Mouse (Mus musculus) layer of hippocampus, adult 2 months (tissue): Measurements from ENCODE around the gene 9430038I01Rik. TPM values are rescaled to one million over a fixed set of nuclear protein-coding genes. Genes with fewer than 3 reads are reported as not detected.
"Not testable (repeated sequence)": the region's sequence is repeated elsewhere in the genome, so short reads cannot be mapped to it uniquely, and the experiment has no call there.

ENCODE experiments used
- DNase-seq, 2 experiments: peaks; one replicate each; pipeline ENCODE4 v3.0.0; 2022; ENCODE audit warnings: low spot score in 2 of 2
- H3K27ac ChIP-seq: fragments of 200-600 bp; 2 replicates; pipeline ENCODE4 v1.8.1; 2022
- H3K4me3 ChIP-seq: fragments of 200-600 bp; 2 replicates; pipeline ENCODE4 v1.8.1; 2022; ENCODE audit warnings: mild to moderate bottlenecking
- CTCF ChIP-seq: fragments of 200-600 bp; conservative IDR thresholded peaks from 2 replicates; pipeline ENCODE4 v1.8.1; 2022; ENCODE audit warnings: antibody characterized with exemption, mild to moderate bottlenecking, moderate library complexity
- long read RNA-seq, 2 experiments: library from polyadenylated mRNA; stranded (forward); transcript quantifications; one replicate each; pipeline ENCODE4 v2.0.0; 2021; ENCODE audit warnings: borderline mapping rate in 2 of 2
- total RNA-seq, 2 experiments: library from RNA; stranded (reverse); gene quantifications; 2 replicates each; pipeline ENCODE4 v1.2.3; 2021

Gene 9430038I01Rik
- 1 to 10 TPM; 3.6 to 5.5 TPM for total RNA-seq
- long read RNA-seq, experiment 1, partial matches to known transcripts, result 0 of 4 reads
- long read RNA-seq, experiment 1, other reads (novel, unspliced or antisense), result 3 of 4 reads
- long read RNA-seq, experiment 2, partial matches to known transcripts, result 0 of 5 reads
- long read RNA-seq, experiment 2, other reads (novel, unspliced or antisense), result 3 of 5 reads

DNA sequence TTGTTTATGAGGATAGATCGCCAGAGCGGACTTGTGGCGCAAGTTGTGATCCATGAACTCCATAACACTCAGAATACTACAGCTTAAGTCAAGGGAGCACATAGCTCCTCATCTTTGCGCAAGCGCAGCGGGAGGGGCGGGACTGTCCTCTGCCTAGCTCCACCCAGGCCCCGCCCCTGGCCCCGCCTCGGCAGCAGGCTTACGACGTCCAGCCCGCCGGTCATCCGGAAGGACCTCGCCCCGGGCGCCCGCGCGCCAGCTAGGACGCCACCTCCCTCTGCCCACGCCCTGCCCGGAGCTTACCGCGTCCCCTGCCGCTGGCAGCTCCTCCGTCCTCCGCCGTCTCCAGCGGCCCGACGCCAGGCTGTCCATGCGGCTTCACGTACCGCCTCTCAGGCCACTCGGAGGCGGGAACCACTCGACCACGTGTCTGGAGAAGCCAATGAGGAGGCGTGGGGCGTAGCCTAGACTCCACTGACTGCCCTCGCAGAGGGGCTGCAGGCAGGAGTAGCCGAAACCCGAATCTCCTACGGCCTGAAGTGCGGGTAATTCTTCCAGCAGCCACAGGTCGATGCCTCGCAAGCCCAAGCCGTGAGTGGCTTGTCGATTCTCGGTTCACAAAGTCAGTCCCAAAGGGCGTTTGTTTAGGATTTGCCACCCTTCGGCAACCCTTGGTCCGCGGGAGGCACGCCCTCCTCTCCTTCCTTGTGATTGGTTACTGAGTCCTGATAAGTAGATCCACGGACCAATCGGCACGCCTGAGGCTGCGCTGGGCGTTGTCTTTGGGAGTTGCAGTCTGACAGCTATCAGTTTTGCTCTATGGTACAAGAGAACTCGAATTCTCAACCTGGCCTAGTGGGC is at the start of gene 9430038I01Rik:
TSS of gene 9430038I01Rik (minus strand) at position 426 of the 861 bp plus-strand sequence.
- TF ChIP-seq CTCF, result no peak
- H3K4me3 ChIP-seq, result peak within 1 kb of the TSS; percentile 90
- peak within 1 kb of the TSS; percentile 98 for H3K27ac ChIP-seq
- DNase-seq, result peak; percentile 94

DNA sequence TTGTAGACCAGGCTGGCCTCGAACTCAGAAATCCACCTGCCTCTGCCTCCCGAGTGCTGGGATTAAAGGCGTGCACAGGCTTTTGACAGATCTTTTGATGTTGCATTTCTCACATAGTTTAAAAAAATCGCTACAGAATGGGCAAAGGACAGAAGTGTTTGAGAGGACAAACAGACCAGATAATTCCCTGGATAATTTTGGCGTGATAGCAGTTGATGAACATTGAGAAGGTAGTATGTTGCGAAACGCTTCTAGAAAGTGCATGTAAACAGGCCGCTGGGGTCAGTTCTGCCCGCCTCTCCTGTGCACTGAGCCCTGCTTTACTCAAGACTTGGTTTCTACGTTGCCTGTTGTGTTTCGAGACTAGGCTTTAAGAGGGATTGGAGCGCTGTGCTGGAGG is 34.8 kb upstream of the 9430038I01Rik start:
- no peak overlapping the region for H3K27ac ChIP-seq
- no peak for DNase-seq
- TF ChIP-seq CTCF, result no peak

DNA sequence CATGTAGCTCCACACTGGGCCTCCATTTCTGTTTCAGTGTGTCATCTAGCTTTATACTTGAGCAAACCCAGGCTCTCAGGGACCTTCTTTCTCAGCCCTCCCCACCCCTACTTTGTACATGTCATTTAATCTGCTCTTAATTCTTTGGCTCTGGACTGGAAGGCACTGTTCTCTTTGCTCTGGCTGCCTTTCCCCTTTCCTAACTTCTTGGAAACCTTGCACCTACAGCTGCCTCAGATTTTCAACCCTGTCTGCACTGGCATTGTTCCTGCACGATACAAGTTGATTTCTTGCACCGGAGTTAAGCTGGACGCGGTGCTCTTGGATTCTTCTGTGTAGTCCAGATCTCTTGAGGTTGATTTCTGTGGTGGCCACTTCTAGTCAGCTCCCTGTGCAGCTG is 32.4 kb upstream of the 9430038I01Rik start:
- DNase-seq, result no peak
- H3K4me3 ChIP-seq, result no peak overlapping the region
- TF ChIP-seq CTCF, result no peak
- no peak overlapping the region for H3K27ac ChIP-seq

More for the DNA sequence above, 34.8 kb upstream of the 9430038I01Rik start:
- H3K4me3 ChIP-seq, result no peak overlapping the region

DNA sequence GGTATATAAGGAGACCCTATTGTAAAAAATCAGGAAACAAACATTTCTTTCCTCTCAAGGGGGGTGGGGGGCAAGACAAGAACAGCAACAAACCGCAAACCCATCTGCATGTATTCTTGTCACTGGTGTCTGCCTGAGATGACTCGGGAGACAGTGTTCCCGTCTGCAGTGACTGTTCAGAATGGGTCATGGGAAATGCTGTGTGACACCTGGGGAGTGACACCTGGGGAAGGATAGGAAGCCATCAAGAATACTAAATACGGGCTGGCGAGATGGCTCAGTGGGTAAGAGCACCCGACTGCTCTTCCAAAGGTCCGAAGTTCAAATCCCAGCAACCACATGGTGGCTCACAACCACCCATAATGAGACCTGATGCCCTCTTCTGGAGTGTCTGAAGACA is 28.4 kb upstream of the 9430038I01Rik start:
- H3K27ac ChIP-seq, DNase-seq: not testable (repeated sequence)
- peak overlapping the region; percentile 82 for H3K4me3 ChIP-seq

DNA sequence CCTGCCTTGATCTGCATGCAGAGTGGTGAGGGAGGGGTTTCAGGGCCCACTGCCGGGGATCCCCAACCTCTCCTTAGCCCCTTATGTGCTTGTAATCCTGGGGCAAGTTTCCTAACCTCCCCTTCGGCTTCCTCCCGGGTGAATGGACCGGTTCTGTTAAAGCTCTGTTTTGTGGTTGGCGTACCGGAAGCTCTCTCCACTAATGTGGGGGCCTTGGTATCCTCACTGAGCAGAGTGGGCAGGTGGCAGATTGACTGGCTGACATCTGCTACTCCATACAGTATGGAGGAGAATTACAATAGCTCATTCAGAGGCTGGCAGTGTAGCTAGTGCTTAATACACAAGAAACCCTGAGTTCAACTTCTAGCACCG is 27.6 kb upstream of the 9430038I01Rik start:
- Histone ChIP-seq H3K27ac (peak overlapping the region; percentile 93), H3K4me3 (peak overlapping the region; percentile 82)
- TF ChIP-seq CTCF, result no peak
- DNase-seq, result peak; percentile 74 to 81

DNA sequence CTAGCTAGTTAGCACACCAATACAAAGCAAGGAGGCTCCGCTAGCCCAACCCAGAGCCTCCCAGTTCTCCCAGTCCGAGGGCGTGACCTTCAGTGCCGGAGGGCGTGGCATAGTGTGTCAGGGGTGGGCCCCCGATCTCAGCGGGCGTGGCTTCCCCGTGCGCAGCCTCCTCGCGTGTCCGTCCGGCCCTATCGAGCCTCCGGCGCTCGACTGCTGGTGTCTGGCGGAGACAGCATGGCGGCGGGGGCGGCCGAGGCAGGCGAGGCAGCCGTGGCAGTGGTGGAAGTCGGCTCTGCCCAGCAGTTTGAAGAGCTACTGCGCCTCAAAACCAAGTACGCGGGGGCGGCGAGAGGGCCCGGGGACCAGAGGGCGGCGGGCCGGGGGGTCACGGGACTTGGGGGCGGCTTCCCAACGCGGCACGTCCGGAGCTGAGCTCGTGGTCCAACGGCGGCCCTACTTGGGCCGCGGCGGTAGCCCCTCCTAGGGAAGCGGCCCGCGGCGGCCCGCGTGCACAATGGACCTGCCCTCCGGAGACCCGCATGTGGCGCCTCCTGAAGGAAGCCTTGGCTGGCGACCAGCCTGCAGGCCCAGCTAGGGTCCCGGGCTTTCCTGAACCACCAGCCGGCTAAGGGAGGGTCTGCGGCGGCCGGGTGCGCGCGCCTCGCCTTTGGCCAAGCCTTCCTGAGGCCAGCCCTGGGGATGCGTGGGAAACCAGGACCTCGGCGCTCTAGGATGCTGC is 27.0 kb upstream of the 9430038I01Rik start, which contains the start of gene Glrx3:
TSS of gene Glrx3 (plus strand) at position 175 of the 739 bp plus-strand sequence.
- Histone ChIP-seq H3K4me3 (peak within 1 kb of the TSS; percentile 82), H3K27ac (peak within 1 kb of the TSS; percentile 93)
- no peak for TF ChIP-seq CTCF
- DNase-seq, result peak; percentile 95 to 96

DNA sequence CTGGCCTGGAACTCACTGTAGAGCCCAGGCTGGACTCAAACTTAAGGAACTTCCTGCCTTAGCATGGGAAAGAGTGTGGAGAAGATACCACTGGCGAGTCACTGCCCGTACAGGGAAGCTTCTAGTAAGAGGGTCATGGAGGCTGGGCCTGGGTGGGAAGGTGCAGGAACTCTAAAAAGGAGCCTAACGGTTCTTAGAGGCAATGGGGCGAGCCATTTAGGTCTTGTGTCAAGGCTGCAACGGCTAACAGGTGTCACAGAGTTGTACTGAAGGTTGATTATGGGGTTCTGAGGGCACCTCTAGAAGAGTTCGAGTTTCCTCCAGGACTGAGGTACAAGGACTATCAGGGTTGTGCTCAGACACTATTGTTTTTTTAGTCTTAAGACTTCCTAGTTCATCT is 26.3 kb upstream of the 9430038I01Rik start:
- TF ChIP-seq CTCF, result no peak
- Histone ChIP-seq H3K27ac (peak overlapping the region; percentile 40; the same call in 1 of the 2 replicates), H3K4me3 (peak overlapping the region; percentile 82)
- no peak for DNase-seq

DNA sequence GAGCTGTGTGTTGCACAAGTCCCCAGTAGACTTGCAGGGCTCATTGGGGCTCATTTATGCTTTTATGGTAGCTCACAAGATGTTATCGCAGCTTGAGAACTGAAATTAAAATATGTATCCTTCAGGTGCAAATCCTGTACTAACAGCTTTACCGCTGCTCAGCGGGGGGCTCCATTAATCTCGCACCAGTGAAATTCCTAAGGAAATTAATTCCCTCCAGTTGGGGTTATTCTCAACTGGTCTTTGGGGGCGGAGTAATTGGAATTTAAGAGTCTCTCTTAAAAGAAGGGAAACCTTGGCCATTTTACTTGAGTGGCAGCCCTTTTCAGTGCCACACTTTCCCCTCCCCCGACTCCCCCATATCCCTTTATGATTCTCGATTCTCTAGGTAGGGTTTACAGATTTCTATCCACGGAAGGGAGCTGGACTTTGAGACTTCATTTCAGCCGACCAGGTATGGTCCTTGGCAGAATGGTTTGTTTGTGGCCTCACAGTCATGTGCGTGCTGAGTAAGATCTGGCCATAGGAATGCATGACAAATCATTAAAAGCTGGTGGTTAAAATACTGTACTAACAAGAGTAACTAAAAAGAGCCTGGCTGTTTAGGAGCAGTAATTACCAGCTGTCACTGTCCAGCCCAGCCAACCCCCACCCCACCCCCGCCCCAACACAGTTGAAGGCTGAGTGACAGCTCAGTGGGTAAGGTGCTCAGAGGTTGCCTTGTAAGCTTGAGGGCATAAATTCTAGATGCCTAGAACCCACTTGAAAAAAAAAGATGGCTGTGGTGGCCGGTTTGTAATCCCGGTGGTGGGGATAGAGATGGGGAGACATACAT is 21.4 kb upstream of the 9430038I01Rik start:
- TF ChIP-seq CTCF, result no peak
- no peak for DNase-seq
- H3K27ac ChIP-seq, result no peak overlapping the region
- H3K4me3 ChIP-seq, result no peak overlapping the region

DNA sequence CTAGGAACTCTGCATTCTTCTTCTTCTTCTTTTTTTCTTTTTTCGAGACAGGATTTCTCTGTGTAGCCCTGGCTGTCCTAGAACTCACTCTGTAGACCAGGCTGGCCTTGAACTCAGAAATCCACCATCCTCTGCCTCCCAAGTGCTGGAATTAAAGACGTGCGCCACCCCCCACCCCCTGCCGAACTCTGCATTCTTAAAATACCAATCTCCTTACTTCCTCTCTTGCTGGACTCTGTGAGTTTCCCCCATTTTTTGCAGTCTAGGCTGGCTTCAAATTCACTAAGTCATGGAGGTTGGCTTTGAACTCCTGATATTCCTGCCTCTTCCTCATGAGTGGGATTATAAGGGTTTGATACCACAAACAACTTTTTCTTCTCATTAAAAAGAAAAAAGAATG is 16.1 kb upstream of the 9430038I01Rik start:
- no peak for DNase-seq
- Histone ChIP-seq H3K27ac (no peak overlapping the region), H3K4me3 (no peak overlapping the region)
- no peak for TF ChIP-seq CTCF

DNA sequence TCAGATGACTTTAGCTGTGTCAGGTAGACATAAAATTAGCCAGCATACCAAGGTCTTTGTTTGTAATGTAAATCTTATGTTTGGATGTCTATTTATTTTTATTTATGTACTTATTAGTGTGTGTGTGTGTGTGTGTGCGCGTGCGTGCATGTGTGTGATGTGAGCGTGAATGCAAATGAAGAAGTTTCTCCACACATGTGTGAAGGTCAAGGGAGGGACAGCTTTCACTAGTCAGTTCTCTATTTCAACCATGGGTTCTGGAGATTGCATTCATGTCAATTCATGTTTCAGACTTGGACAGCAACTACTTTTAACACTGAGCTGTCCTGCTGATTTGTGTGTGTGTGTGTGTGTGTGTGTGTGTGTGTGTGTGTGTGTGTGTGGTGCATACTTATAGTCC is 10.7 kb upstream of the 9430038I01Rik start:
- Histone ChIP-seq H3K27ac (no peak overlapping the region), H3K4me3 (no peak overlapping the region)
- DNase-seq, result no peak
- no peak for TF ChIP-seq CTCF

DNA sequence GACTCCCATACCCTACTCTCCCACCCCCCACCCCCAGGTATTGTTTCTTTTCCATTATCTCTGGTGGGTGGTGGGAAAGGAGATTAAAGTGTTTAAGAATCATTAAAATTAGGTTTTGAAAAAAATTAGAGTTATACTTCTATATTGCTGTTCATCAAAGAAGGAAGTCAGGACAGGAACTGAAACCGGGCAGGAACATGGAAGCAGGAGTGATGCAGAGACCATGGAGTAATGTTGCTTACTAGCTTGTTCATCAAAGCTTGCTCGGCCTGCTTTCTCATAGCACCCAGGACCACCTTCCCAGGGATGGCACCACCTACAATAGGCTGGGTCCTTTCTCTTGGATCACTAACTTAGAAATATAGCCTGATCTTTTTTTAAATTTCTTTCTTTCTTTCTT is 10.0 kb upstream of the 9430038I01Rik start:
- no peak for DNase-seq
- Histone ChIP-seq H3K4me3 (no peak overlapping the region), H3K27ac (no peak overlapping the region)
- TF ChIP-seq CTCF, result no peak

DNA sequence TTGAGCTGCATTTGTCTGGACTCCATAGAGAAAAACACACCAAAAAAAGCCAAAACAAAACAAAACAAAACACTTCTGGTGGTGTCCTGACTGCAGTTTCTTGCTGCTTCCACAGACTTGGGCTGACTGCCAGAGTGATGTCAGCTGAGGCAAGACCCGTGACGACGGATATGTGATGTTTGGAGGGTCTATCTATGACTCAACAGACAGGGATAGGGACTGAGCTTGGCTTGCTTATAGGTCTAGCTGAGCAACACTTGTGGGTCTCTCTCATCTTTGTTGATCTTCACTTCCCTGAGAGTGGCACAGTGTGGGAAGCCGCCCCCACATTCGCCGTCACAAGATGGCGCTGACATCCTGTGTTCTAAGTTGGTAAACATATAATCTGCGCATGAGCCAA is 4.1 kb upstream of the 9430038I01Rik start:
- no peak overlapping the region for H3K27ac ChIP-seq
- no peak for DNase-seq
- H3K4me3 ChIP-seq, result no peak overlapping the region
- no peak for TF ChIP-seq CTCF
